7 mouse cellular contexts compared by ENCODE assay signal in the genomic region with DNA sequence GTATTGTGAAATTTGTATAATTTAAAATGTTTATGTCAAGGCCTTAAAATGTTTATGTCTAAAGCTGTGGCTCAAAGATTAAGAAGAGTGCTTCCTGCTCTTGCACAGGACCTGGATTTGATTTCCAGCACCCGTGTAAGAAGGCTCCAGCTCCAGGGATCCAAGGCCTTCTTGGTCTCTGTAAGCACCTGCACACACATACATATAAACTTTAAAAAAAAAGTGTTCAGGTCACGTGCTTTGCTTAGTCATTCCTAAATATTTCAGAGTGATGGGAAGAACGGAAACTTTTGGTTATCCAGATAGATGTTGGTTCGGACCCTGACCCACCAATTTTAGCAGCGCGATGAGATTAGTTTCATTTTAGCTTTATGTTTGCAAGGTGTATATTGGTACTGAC. TPM values are rescaled to one million over a fixed set of nuclear protein-coding genes. Genes with fewer than 3 reads are reported as not detected.
DNase-seq lines count a peak whose midpoint lies in the region; ATAC-seq and TF ChIP-seq lines count a peak whose summit lies in the region.

No protein-coding gene starts in this region.

- H3K4me1 ChIP-seq in embryonic facial prominence, embryonic 13.5 days: peaks cover 6% of the 10 kb centered on the region
- peaks cover 4% of the 10 kb centered on the region; the same call in 1 of the 2 replicates for H3K4me1 ChIP-seq in intestine, postnatal 0 days (replicated peaks; ENCODE audit: control insufficient read depth, insufficient read depth, low read length)
- H3K4me1 ChIP-seq in neural tube, embryonic 15.5 days: peaks cover 15% of the 10 kb centered on the region

- no peaks in the 10 kb centered on the region for H3K27me3 ChIP-seq in embryonic facial prominence, embryonic 13.5 days
- H3K27me3 ChIP-seq in intestine, postnatal 0 days (replicated peaks; ENCODE audit: control insufficient read depth, insufficient read depth, low read length): no peaks in the 10 kb centered on the region
- no peaks in the 10 kb centered on the region for H3K27me3 ChIP-seq in neural tube, embryonic 15.5 days (replicated peaks)

- H3K4me3 ChIP-seq in left cerebral cortex, adult 2 months: peak overlapping the region; percentile 75; the same call in 1 of the 2 replicates
- peak overlapping the region; percentile 73 for H3K4me3 ChIP-seq in embryonic facial prominence, embryonic 13.5 days
- no peak overlapping the region for H3K4me3 ChIP-seq in intestine, postnatal 0 days (ENCODE audit: low read depth, low read length)
- H3K4me3 ChIP-seq in neural tube, embryonic 15.5 days (replicated peaks): peak overlapping the region; percentile 72

- WGBS in embryonic facial prominence, embryonic 13.5 days: 69% methylated on average over 6 of the region's 6 CpGs
- 64% methylated on average over 6 of the region's 6 CpGs for WGBS in intestine, postnatal 0 days
- 76% methylated on average over 6 of the region's 6 CpGs for WGBS in neural tube, embryonic 15.5 days

- no peak overlapping the region for H3K9ac ChIP-seq in embryonic facial prominence, embryonic 13.5 days
- H3K9ac ChIP-seq in intestine, postnatal 0 days (ENCODE audit: low read depth, low read length): no peak overlapping the region
- H3K9ac ChIP-seq in neural tube, embryonic 15.5 days (replicated peaks): peak overlapping the region; percentile 34; the same call in 1 of the 2 replicates

- H3K27ac ChIP-seq in left cerebral cortex, adult 2 months: peak overlapping the region; percentile 94
- no peak overlapping the region for H3K27ac ChIP-seq in embryonic facial prominence, embryonic 13.5 days
- no peak overlapping the region for H3K27ac ChIP-seq in intestine, postnatal 0 days (ENCODE audit: low read depth, low read length)
- peak overlapping the region; percentile 94 for H3K27ac ChIP-seq in neural tube, embryonic 15.5 days (replicated peaks)

- H3K36me3 ChIP-seq in embryonic facial prominence, embryonic 13.5 days: peaks cover 10% of the 10 kb centered on the region; the same call in 1 of the 2 replicates
- H3K36me3 ChIP-seq in intestine, postnatal 0 days (ENCODE audit: control insufficient read depth, insufficient read depth): peaks cover 7% of the 10 kb centered on the region; the same call in 1 of the 2 replicates
- H3K36me3 ChIP-seq in neural tube, embryonic 15.5 days: peaks cover 5% of the 10 kb centered on the region; the same call in 1 of the 2 replicates

- intact Hi-C loops in left cerebral cortex, adult 2 months (cut with DNase I): loop anchor here (1.0 kb wide), 2 partner anchors 47 to 55 kb away; a partner anchor contains a TSS

- H3K9me3 ChIP-seq in embryonic facial prominence, embryonic 13.5 days: no peaks in the 10 kb centered on the region
- 0 out of 2 replicates have a peak, but pooled peaks cover 2% of the 10 kb centered on the region for H3K9me3 ChIP-seq in intestine, postnatal 0 days (ENCODE audit: control insufficient read depth)
- H3K9me3 ChIP-seq in neural tube, embryonic 15.5 days (replicated peaks): no peaks in the 10 kb centered on the region

- no peak for DNase-seq in left cerebral cortex, adult 2 months (ENCODE audit: extremely low spot score in 1 of 2, low spot score in 2 of 2)
- no peak for DNase-seq in left cerebral cortex, adult 11 months (ENCODE audit: low spot score)
- DNase-seq in layer of hippocampus, adult 9-10 months (ENCODE audit: low spot score): no peak
- no peak for DNase-seq in yolk sac, embryonic 10.5 days (ENCODE audit: low spot score)

- ATAC-seq in embryonic facial prominence, embryonic 13.5 days (ENCODE audit: insufficient number of reproducible peaks, insufficient read depth, low FRiP score, low TSS enrichment, low read depth): no peak
- no peak for ATAC-seq in intestine, postnatal 0 days
- no peak for ATAC-seq in neural tube, embryonic 15.5 days (ENCODE audit: low FRiP score)

- no peak for TF ChIP-seq CTCF in left cerebral cortex, adult 2 months (IDR thresholded peaks at IDR 0.05)
- TF ChIP-seq CTCF in intestine, postnatal 0 days (IDR thresholded peaks at IDR 0.05; ENCODE audit: low read depth): no peak

- peak overlapping the region; percentile 81 for H3K4me2 ChIP-seq in embryonic facial prominence, embryonic 13.5 days
- H3K4me2 ChIP-seq in intestine, postnatal 0 days (replicated peaks; ENCODE audit: low read depth): peak overlapping the region; percentile 75; the same call in 1 of the 2 replicates
- H3K4me2 ChIP-seq in neural tube, embryonic 15.5 days: peak overlapping the region; percentile 83

RNA-seq across cellular contexts. Expression of a gene that starts 0.6 kb away (rescaled TPM):
- 10 to 100 TPM; 10.0 to 11.5 TPM for total RNA-seq in left cerebral cortex, adult 2 months (2021)
- polyA plus RNA-seq in embryonic facial prominence, embryonic 13.5 days (2015; fragmentation: Nextera tagmentation; extraction: Ambion mirVana): 6.1 and 6.3 TPM in 2 replicates
- 5.4 and 6.2 TPM in 2 replicates for polyA plus RNA-seq in intestine, postnatal 0 days (2015; fragmentation: Nextera tagmentation; extraction: Ambion mirVana)
- 9.3 TPM in 2 replicates for polyA plus RNA-seq in neural tube, embryonic 15.5 days (2015; fragmentation: Nextera tagmentation; extraction: Ambion mirVana)

RNA-seq across cellular contexts. Expression of a gene that starts 31.5 kb away (rescaled TPM):
- 10 to 100 TPM; 66.1 to 82.1 TPM for total RNA-seq in left cerebral cortex, adult 2 months (2021)
- 7.8 and 8.6 TPM in 2 replicates for polyA plus RNA-seq in embryonic facial prominence, embryonic 13.5 days (2015; fragmentation: Nextera tagmentation; extraction: Ambion mirVana)
- 0.33 and 0.42 TPM in 2 replicates for polyA plus RNA-seq in intestine, postnatal 0 days (2015; fragmentation: Nextera tagmentation; extraction: Ambion mirVana)
- 24.7 and 27.4 TPM in 2 replicates for polyA plus RNA-seq in neural tube, embryonic 15.5 days (2015; fragmentation: Nextera tagmentation; extraction: Ambion mirVana)

RNA-seq across cellular contexts. Expression of a gene that starts 45.9 kb away (rescaled TPM):
- 10 to 100 TPM; 38.4 to 60.3 TPM for total RNA-seq in left cerebral cortex, adult 2 months (2021)
- 55.6 and 57.9 TPM in 2 replicates for polyA plus RNA-seq in embryonic facial prominence, embryonic 13.5 days (2015; fragmentation: Nextera tagmentation; extraction: Ambion mirVana)
- 29.3 and 34.6 TPM in 2 replicates for polyA plus RNA-seq in intestine, postnatal 0 days (2015; fragmentation: Nextera tagmentation; extraction: Ambion mirVana)
- polyA plus RNA-seq in neural tube, embryonic 15.5 days (2015; fragmentation: Nextera tagmentation; extraction: Ambion mirVana): 28.6 and 32.6 TPM in 2 replicates

RNA-seq across cellular contexts. Expression of a gene that starts 54.8 kb away (rescaled TPM):
- 10 to 100 TPM; 56.7 to 69.5 TPM for total RNA-seq in left cerebral cortex, adult 2 months (2021)
- polyA plus RNA-seq in embryonic facial prominence, embryonic 13.5 days (2015; fragmentation: Nextera tagmentation; extraction: Ambion mirVana): 11.4 and 13.4 TPM in 2 replicates
- polyA plus RNA-seq in intestine, postnatal 0 days (2015; fragmentation: Nextera tagmentation; extraction: Ambion mirVana): 2.2 and 3.8 TPM in 2 replicates
- 19.0 and 19.9 TPM in 2 replicates for polyA plus RNA-seq in neural tube, embryonic 15.5 days (2015; fragmentation: Nextera tagmentation; extraction: Ambion mirVana)

Comparison
In these comparisons a context has a peak if more than half of its experiments do, and no peak if none do; other contexts are left out.
1. H3K27ac ChIP-seq: peak in left cerebral cortex, adult 2 months (single experiment) and neural tube, embryonic 15.5 days (single experiment); none in embryonic facial prominence, embryonic 13.5 days (single experiment) and intestine, postnatal 0 days (single experiment).
2. Peak in every context shown above with its lines, with median percentiles within 50 percentile points of each other: H3K4me2 ChIP-seq.